Mouse (Mus musculus) midbrain, embryonic 11.5 days (tissue): ENCODE measurements at regions not wholly inside any gene's neighbourhood (a gene's known extent, or its start where the extent isn't known, plus 50 kb on each side); places are given as distances from the start of the nearest gene placed in this dataset.
"Not testable (repeated sequence)": the region's sequence is repeated elsewhere in the genome, so short reads cannot be mapped to it uniquely, and the experiment has no call there.

Source experiments
- ATAC-seq: fragments of 200-750 bp; cut with Nextera tagmentation; 2 replicates; pipeline ENCODE4 v1.8.0; 2017; ENCODE audit warnings: moderate TSS enrichment, moderate library complexity; ENCODE audit not compliant: low FRiP score
- DNase-seq: peaks from one replicate; pipeline ENCODE4 v3.0.0; 2015; ENCODE audit warnings: low spot score; ENCODE audit errors: missing footprints
- H3K27ac ChIP-seq: fragments of 300-500 bp; sonication (generic); 2 replicates; pipeline ENCODE4 v1.5.1; 2014; ENCODE audit warnings: low read depth, low read length
- H3K27me3 ChIP-seq: fragments of 300-500 bp; sonication (generic); 2 replicates; pipeline ENCODE4 v1.6.1; 2014; ENCODE audit warnings: mild to moderate bottlenecking, low read length, moderate library complexity, mixed read lengths; ENCODE audit not compliant: control insufficient read depth, insufficient read depth
- H3K36me3 ChIP-seq: fragments of 300-500 bp; sonication (generic); 2 replicates; pipeline ENCODE4 v1.6.1; 2014; ENCODE audit warnings: mild to moderate bottlenecking, low read length, moderate library complexity, mixed read lengths; ENCODE audit not compliant: control insufficient read depth, insufficient read depth
- H3K4me1 ChIP-seq: fragments of 300-500 bp; sonication (generic); 2 replicates; pipeline ENCODE4 v1.6.1; 2014; ENCODE audit warnings: low read length; ENCODE audit not compliant: control insufficient read depth, insufficient read depth
- H3K4me2 ChIP-seq: fragments of 300-500 bp; sonication (generic); 2 replicates; pipeline ENCODE4 v1.6.1; 2014; ENCODE audit warnings: mild to moderate bottlenecking, moderate library complexity
- H3K4me3 ChIP-seq: fragments of 300-500 bp; sonication (generic); 2 replicates; pipeline ENCODE4 v1.5.1; 2014; ENCODE audit warnings: low read depth, low read length
- H3K9ac ChIP-seq: fragments of 300-500 bp; sonication (generic); 2 replicates; pipeline ENCODE4 v1.6.1; 2014; ENCODE audit warnings: low read length
- H3K9me3 ChIP-seq: fragments of 300-500 bp; sonication (generic); 2 replicates; pipeline ENCODE4 v1.6.1; 2016; ENCODE audit warnings: low read length; ENCODE audit not compliant: control insufficient read depth
- WGBS: fragments of 180-500 bp; shearing (Covaris S2); extraction: QIAGEN DNeasy Blood & Tissue Kit; methylation state at CpG from one replicate; pipeline ENCODE4 v1.1.7; 2014; 5-methylcytosine and 5-hydroxymethylcytosine counted together

GRCm38 (mm10) chr10:110840864-110841263, 78.7 kb upstream of the Csrp2 start:
- WGBS: 79% methylated on average over 3 of the region's 3 CpGs
- H3K27ac ChIP-seq: no peak overlapping the region
- H3K9me3 ChIP-seq: no peaks in the 10 kb centered on the region
- no peaks in the 10 kb centered on the region for H3K27me3 ChIP-seq
- H3K4me3 ChIP-seq: no peak overlapping the region
- no peaks in the 10 kb centered on the region for H3K4me1 ChIP-seq
- H3K36me3 ChIP-seq: no peaks in the 10 kb centered on the region
- ATAC-seq (no peak), DNase-seq (no peak)
- no peak overlapping the region for H3K9ac ChIP-seq
- no peak overlapping the region for H3K4me2 ChIP-seq

GRCm38 (mm10) chr10:110841670-110842069, 77.9 kb upstream of the Csrp2 start:
- Histone ChIP-seq H3K9me3 (no peaks in the 10 kb centered on the region), H3K27ac (no peak overlapping the region), H3K4me1 (no peaks in the 10 kb centered on the region), H3K36me3 (no peaks in the 10 kb centered on the region), H3K4me3 (no peak overlapping the region), H3K4me2 (no peak overlapping the region), H3K27me3 (no peaks in the 10 kb centered on the region), H3K9ac (no peak overlapping the region)
- ATAC-seq (no peak), DNase-seq (no peak)
- WGBS: 81% methylated on average over 3 of the region's 3 CpGs

- H3K4me1 ChIP-seq, ATAC-seq, H3K9ac ChIP-seq, H3K27me3 ChIP-seq, H3K27ac ChIP-seq, H3K36me3 ChIP-seq, H3K4me2 ChIP-seq, H3K9me3 ChIP-seq, DNase-seq, H3K4me3 ChIP-seq: not testable (repeated sequence)
- 50% methylated on average over 3 of the region's 3 CpGs for WGBS
These were observed 64.9 kb upstream of the Csrp2 start for GRCm38 (mm10) chr10:110854663-110855163.

GRCm38 (mm10) chr10:110855645-110856383, 63.8 kb upstream of the Csrp2 start:
- ATAC-seq, H3K9ac ChIP-seq, H3K27me3 ChIP-seq, H3K4me3 ChIP-seq, H3K9me3 ChIP-seq, H3K27ac ChIP-seq, DNase-seq, H3K4me2 ChIP-seq, H3K4me1 ChIP-seq, H3K36me3 ChIP-seq: not testable (repeated sequence)
- 39% methylated on average over 4 of the region's 4 CpGs for WGBS

- Histone ChIP-seq H3K9me3 (no peaks in the 10 kb centered on the region), H3K4me3 (no peak overlapping the region), H3K27me3 (no peaks in the 10 kb centered on the region), H3K9ac (no peak overlapping the region), H3K36me3 (no peaks in the 10 kb centered on the region), H3K27ac (no peak overlapping the region), H3K4me2 (no peak overlapping the region), H3K4me1 (no peaks in the 10 kb centered on the region)
- ATAC-seq: peak; percentile 59; the same call in 1 of the 2 replicates
- 77% methylated on average over 3 of the region's 3 CpGs for WGBS
- no peak for DNase-seq
These were observed 62.1 kb upstream of the Csrp2 start for GRCm38 (mm10) chr10:110857320-110858097.

- Histone ChIP-seq H3K27me3 (no peaks in the 10 kb centered on the region), H3K27ac (no peak overlapping the region), H3K4me3 (no peak overlapping the region), H3K36me3 (no peaks in the 10 kb centered on the region), H3K4me1 (no peaks in the 10 kb centered on the region), H3K9ac (no peak overlapping the region), H3K4me2 (no peak overlapping the region), H3K9me3 (no peaks in the 10 kb centered on the region)
- ATAC-seq (no peak), DNase-seq (no peak)
- 81% methylated on average over 5 of the region's 5 CpGs for WGBS
These were observed 61.6 kb upstream of the Csrp2 start for GRCm38 (mm10) chr10:110858098-110858360.

- Histone ChIP-seq H3K4me1 (no peaks in the 10 kb centered on the region), H3K36me3 (no peaks in the 10 kb centered on the region), H3K27ac (no peak overlapping the region), H3K27me3 (no peaks in the 10 kb centered on the region), H3K4me2 (no peak overlapping the region), H3K9ac (no peak overlapping the region), H3K4me3 (no peak overlapping the region), H3K9me3 (no peaks in the 10 kb centered on the region)
- 82% methylated on average over 4 of the region's 4 CpGs for WGBS
- ATAC-seq: no peak
- no peak for DNase-seq
These were observed 61.1 kb upstream of the Csrp2 start for GRCm38 (mm10) chr10:110858407-110858920.

- H3K4me2 ChIP-seq: no peak overlapping the region
- no peak overlapping the region for H3K27ac ChIP-seq
- no peaks in the 10 kb centered on the region for H3K4me1 ChIP-seq
- 85% methylated on average over 1 of the region's 1 CpGs for whole genome bisulfite sequencing
- no peak overlapping the region for H3K4me3 ChIP-seq
- no peak for DNase-seq
- H3K36me3 ChIP-seq: no peaks in the 10 kb centered on the region
- no peak for ATAC-seq
- no peaks in the 10 kb centered on the region for H3K27me3 ChIP-seq
- no peak overlapping the region for H3K9ac ChIP-seq
- no peaks in the 10 kb centered on the region for H3K9me3 ChIP-seq
These were observed 60.3 kb upstream of the Csrp2 start for GRCm38 (mm10) chr10:110859307-110859706.
